Mouse (Mus musculus): ENCODE measurements at regions not wholly inside any gene's neighbourhood (a gene's known extent, or its start where the extent isn't known, plus 50 kb on each side); places are given as distances from the start of the nearest gene placed in this dataset.

GRCm38 (mm10) chr13:81944047-81944446, 161.2 kb downstream of the Cetn3 start:
- no peak for TF ChIP-seq TAL1 (IDR thresholded peaks at IDR 0.05; ENCODE audit: low read length)
- TF ChIP-seq GATA1 (IDR thresholded peaks at IDR 0.05; ENCODE audit: low read length): no peak
- Histone ChIP-seq H3K4me3 (replicated peaks) (no peak overlapping the region), H3K9me3 (ENCODE audit: control insufficient read depth, low read length) (no peaks in the 10 kb centered on the region), H3K4me1 (ENCODE audit: control insufficient read depth) (no peaks in the 10 kb centered on the region), H3K36me3 (ENCODE audit: control insufficient read depth) (no peaks in the 10 kb centered on the region), H3K27me3 (ENCODE audit: control insufficient read depth) (no peaks in the 10 kb centered on the region)

DNA sequence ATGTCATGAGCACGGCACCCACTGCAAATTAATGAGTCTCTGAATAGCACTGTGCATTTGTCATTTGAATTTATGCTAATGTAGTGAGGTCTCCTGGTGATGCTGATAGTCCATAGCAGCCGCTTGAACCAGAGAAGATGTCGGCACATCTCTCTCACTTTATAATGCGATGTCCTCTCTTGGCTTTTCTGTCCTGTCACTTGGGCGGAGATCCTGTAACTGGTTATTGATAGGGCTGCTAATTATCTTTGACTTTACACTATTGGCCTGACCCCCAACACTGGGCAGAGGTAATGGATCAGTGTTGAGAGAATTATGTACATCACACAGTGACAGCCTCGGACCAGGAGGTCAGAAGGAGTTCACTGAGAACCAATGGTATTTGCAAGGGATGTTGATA, 161.6 kb downstream of the Cetn3 start:
- no peaks in the 10 kb centered on the region for H3K9me3 ChIP-seq (ENCODE audit: control insufficient read depth, low read length)
- TF ChIP-seq GATA1 (IDR thresholded peaks at IDR 0.05; ENCODE audit: low read length) (no peak), TAL1 (IDR thresholded peaks at IDR 0.05; ENCODE audit: low read length) (no peak)
- H3K27me3 ChIP-seq (ENCODE audit: control insufficient read depth): no peaks in the 10 kb centered on the region
- no peaks in the 10 kb centered on the region for H3K36me3 ChIP-seq (ENCODE audit: control insufficient read depth)
- H3K4me1 ChIP-seq (ENCODE audit: control insufficient read depth): no peaks in the 10 kb centered on the region
- H3K4me3 ChIP-seq (replicated peaks): no peak overlapping the region

DNA sequence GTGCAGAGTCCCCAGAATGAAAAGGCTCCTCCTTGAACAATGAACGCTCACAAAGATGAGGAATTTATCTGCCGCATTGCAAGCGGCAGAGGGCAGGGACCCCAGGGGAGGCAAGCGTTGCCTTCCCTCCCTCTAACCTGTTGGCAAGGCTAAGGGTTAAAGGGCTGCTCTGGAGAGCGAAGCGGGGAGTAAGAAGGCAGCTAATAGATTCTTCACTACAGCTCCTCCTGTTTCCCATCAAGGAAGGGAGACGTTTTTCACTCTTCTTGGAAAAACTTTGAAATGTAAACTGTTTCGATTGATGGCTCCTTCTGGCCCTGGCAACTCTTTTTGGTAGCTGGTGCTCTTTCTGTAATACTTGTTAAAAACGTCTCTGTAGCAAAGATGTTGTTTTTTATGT, 162.9 kb downstream of the Cetn3 start:
- Histone ChIP-seq H3K4me3 (replicated peaks) (no peak overlapping the region), H3K4me1 (ENCODE audit: control insufficient read depth) (no peaks in the 10 kb centered on the region), H3K27me3 (ENCODE audit: control insufficient read depth) (no peaks in the 10 kb centered on the region), H3K36me3 (ENCODE audit: control insufficient read depth) (no peaks in the 10 kb centered on the region), H3K9me3 (ENCODE audit: control insufficient read depth, low read length) (no peaks in the 10 kb centered on the region)
- TF ChIP-seq TAL1 (IDR thresholded peaks at IDR 0.05; ENCODE audit: low read length): no peak
- TF ChIP-seq GATA1 (IDR thresholded peaks at IDR 0.05; ENCODE audit: low read length): no peak

GRCm38 (mm10) chr13:81965431-81965830, 182.6 kb downstream of the Cetn3 start:
- Histone ChIP-seq H3K9me3 (ENCODE audit: control insufficient read depth, low read length) (no peaks in the 10 kb centered on the region), H3K27me3 (ENCODE audit: control insufficient read depth) (no peaks in the 10 kb centered on the region), H3K36me3 (ENCODE audit: control insufficient read depth) (no peaks in the 10 kb centered on the region), H3K4me1 (ENCODE audit: control insufficient read depth) (no peaks in the 10 kb centered on the region), H3K4me3 (replicated peaks) (no peak overlapping the region)
- TF ChIP-seq GATA1 (IDR thresholded peaks at IDR 0.05; ENCODE audit: low read length) (no peak), TAL1 (IDR thresholded peaks at IDR 0.05; ENCODE audit: low read length) (no peak)

DNA sequence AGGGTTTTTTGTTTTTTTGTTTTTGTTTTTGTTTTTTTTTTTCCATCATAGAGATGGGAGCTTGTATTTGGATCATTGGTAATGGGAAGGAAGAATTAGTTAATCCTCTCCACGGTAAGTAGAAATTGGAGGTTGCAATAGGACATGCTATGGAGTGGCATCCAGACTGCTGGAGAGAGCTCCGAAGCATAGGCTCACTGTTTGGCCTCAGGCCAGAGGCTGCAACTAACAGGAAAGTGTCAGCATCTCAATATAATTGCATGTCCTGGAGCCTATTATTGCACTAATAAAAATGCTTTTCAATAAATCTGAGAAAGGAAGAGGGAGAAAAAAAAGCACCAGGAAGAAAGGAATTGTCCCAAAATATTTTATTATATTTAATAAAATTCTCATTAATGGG, 193.0 kb downstream of the Cetn3 start:
- Histone ChIP-seq H3K4me1 (ENCODE audit: control insufficient read depth) (no peaks in the 10 kb centered on the region), H3K27me3 (ENCODE audit: control insufficient read depth) (no peaks in the 10 kb centered on the region), H3K36me3 (ENCODE audit: control insufficient read depth) (no peaks in the 10 kb centered on the region), H3K9me3 (ENCODE audit: control insufficient read depth, low read length) (no peaks in the 10 kb centered on the region), H3K4me3 (replicated peaks) (no peak overlapping the region)
- TF ChIP-seq TAL1 (IDR thresholded peaks at IDR 0.05; ENCODE audit: low read length) (no peak), GATA1 (IDR thresholded peaks at IDR 0.05; ENCODE audit: low read length) (no peak)

GRCm38 (mm10) chr13:81978003-81978402, 195.1 kb downstream of the Cetn3 start:
- Histone ChIP-seq H3K4me1 (ENCODE audit: control insufficient read depth) (no peaks in the 10 kb centered on the region), H3K36me3 (ENCODE audit: control insufficient read depth) (no peaks in the 10 kb centered on the region), H3K4me3 (replicated peaks) (no peak overlapping the region), H3K27me3 (ENCODE audit: control insufficient read depth) (no peaks in the 10 kb centered on the region), H3K9me3 (ENCODE audit: control insufficient read depth, low read length) (no peaks in the 10 kb centered on the region)
- TF ChIP-seq TAL1 (IDR thresholded peaks at IDR 0.05; ENCODE audit: low read length) (no peak), GATA1 (IDR thresholded peaks at IDR 0.05; ENCODE audit: low read length) (no peak)

GRCm38 (mm10) chr13:81979289-81979688, 196.4 kb downstream of the Cetn3 start:
- TF ChIP-seq GATA1 (IDR thresholded peaks at IDR 0.05; ENCODE audit: low read length) (no peak), TAL1 (IDR thresholded peaks at IDR 0.05; ENCODE audit: low read length) (no peak)
- H3K4me1 ChIP-seq (ENCODE audit: control insufficient read depth): no peaks in the 10 kb centered on the region
- H3K9me3 ChIP-seq (ENCODE audit: control insufficient read depth, low read length): no peaks in the 10 kb centered on the region
- H3K36me3 ChIP-seq (ENCODE audit: control insufficient read depth): no peaks in the 10 kb centered on the region
- no peak overlapping the region for H3K4me3 ChIP-seq (replicated peaks)
- no peaks in the 10 kb centered on the region for H3K27me3 ChIP-seq (ENCODE audit: control insufficient read depth)

DNA sequence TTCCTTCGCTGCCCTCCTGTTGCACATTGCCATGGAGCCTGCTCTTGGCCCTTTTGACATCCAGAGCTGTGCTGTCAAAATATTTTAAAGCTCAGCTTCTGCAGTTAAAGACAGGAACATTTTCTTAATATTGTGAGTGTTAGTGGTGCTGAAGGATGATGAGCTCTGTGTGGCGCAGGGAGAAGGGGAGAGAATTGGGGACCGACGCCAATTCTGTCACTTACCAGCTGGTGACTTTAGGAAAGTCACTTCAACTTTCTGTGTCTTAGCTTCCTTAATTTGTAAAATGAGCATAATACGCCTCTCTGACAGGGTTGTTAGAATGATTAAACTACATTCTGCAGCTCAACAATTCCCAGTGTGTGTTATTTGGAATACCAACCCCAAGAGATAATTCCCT, 197.2 kb downstream of the Cetn3 start:
- TF ChIP-seq TAL1 (IDR thresholded peaks at IDR 0.05; ENCODE audit: low read length): no peak
- TF ChIP-seq GATA1 (IDR thresholded peaks at IDR 0.05; ENCODE audit: low read length): no peak

GRCm38 (mm10) chr13:81982491-81982890, 199.6 kb downstream of the Cetn3 start:
- Histone ChIP-seq H3K36me3 (ENCODE audit: control insufficient read depth) (no peaks in the 10 kb centered on the region), H3K4me1 (ENCODE audit: control insufficient read depth) (no peaks in the 10 kb centered on the region), H3K4me3 (replicated peaks) (no peak overlapping the region), H3K9me3 (ENCODE audit: control insufficient read depth, low read length) (no peaks in the 10 kb centered on the region), H3K27me3 (ENCODE audit: control insufficient read depth) (no peaks in the 10 kb centered on the region)
- TF ChIP-seq TAL1 (IDR thresholded peaks at IDR 0.05; ENCODE audit: low read length) (no peak), GATA1 (IDR thresholded peaks at IDR 0.05; ENCODE audit: low read length) (no peak)

More for the DNA sequence above, 197.2 kb downstream of the Cetn3 start:
- Histone ChIP-seq H3K4me3 (replicated peaks) (no peak overlapping the region), H3K36me3 (ENCODE audit: control insufficient read depth) (no peaks in the 10 kb centered on the region), H3K4me1 (ENCODE audit: control insufficient read depth) (no peaks in the 10 kb centered on the region), H3K27me3 (ENCODE audit: control insufficient read depth) (no peaks in the 10 kb centered on the region), H3K9me3 (ENCODE audit: control insufficient read depth, low read length) (no peaks in the 10 kb centered on the region)

DNA sequence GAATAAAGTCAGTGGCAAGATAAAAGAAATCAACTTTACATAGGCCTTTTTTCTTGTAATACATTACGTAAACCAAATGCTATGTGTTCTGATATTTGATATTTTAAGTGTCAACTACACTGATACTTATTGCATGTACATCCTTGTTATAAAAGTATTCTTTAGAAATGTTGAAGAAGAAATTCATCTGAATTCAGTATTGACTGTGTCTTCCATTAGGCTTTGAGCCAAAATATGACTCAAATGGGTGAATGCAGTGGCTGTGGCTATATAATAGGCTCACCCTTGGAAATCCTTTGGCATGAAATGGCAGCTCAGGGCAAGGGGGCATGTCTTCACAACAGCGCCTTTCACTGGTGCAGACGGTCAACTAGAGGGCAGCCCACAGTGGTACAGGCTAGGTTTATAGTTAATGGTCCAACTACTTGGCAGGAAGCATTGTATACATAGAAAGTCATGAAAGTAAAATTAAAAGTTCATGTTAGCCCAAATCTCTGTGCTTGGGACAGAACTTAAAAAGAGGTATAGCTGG, 217.9 kb downstream of the Cetn3 start:
- H3K4me3 ChIP-seq (replicated peaks): no peak overlapping the region
- TF ChIP-seq GATA1 (IDR thresholded peaks at IDR 0.05; ENCODE audit: low read length) (no peak), TAL1 (IDR thresholded peaks at IDR 0.05; ENCODE audit: low read length) (no peak)
- H3K27me3 ChIP-seq (ENCODE audit: control insufficient read depth): no peaks in the 10 kb centered on the region
- no peaks in the 10 kb centered on the region for H3K4me1 ChIP-seq (ENCODE audit: control insufficient read depth)
- no peaks in the 10 kb centered on the region for H3K36me3 ChIP-seq (ENCODE audit: control insufficient read depth)
- H3K9me3 ChIP-seq (ENCODE audit: control insufficient read depth, low read length): no peaks in the 10 kb centered on the region; the same call in 1 of the 2 replicates

Data from erythroblast, embryonic 14.5 days (primary cell).